Mouse (Mus musculus) kidney, adult 2 months (tissue): ENCODE data around the gene Drosha.
"Not testable (repeated sequence)": the region's sequence is repeated elsewhere in the genome, so short reads cannot be mapped to it uniquely, and the experiment has no call there.

Source experiments
- CTCF ChIP-seq: fragments of 200-500 bp; conservative IDR thresholded peaks from 2 replicates; pipeline ENCODE4 v1.5.1; 2011; ENCODE audit warnings: low read depth, mild to moderate bottlenecking, control low read depth, low read length, moderate library complexity, mixed read lengths; ENCODE audit not compliant: insufficient read depth, insufficient read length
- POLR2A ChIP-seq: fragments of 200-500 bp; IDR thresholded peaks from one replicate; pipeline ENCODE4 v1.6.1; 2011; ENCODE audit warnings: low read depth, low read length, control low read depth

DNA sequence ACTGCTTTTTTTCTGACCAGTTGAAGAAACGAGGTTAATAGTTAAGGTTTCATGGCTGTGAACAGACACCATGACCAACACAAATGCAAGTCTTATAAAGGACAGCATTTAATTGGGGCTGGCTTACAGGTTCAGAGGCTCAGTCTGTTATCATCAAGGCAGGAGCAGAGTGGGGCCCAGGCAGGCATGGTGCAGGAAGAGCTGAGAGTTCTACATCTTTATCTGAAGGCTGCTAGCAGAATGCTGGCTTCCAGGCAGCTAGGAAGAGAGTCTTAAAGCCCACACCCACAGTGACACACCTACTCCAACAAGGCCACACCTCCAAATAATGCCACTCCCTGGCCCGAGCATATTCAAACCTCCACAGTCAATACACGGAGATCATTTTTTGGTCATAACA, 112.7 kb downstream of the Drosha start:
- TF ChIP-seq POLR2A, CTCF: not testable (repeated sequence)
